Mouse (Mus musculus) neutrophil, adult 5-6 weeks (primary cell): ENCODE data around the gene Slc35b4. TPM values are rescaled to one million over a fixed set of nuclear protein-coding genes. Genes with fewer than 3 reads are reported as not detected.

ENCODE experiments used
- ATAC-seq: fragments of 151-379, 151-347 bp; 2 replicates; pipeline ENCODE4 v1.8.0; 2017; ENCODE audit warnings: mild to moderate bottlenecking, moderate TSS enrichment; ENCODE audit not compliant: insufficient number of reproducible peaks, poor library complexity, low FRiP score, severe bottlenecking; ENCODE audit errors: extremely low read depth
- total RNA-seq: library from RNA; stranded (forward); fragments of 200-1000 nt; gene quantifications from 2 replicates; pipeline ENCODE4 v1.2.3, GENCODE M21; 2017

Slc35b4 gene
- 14.4 and 14.8 TPM in 2 replicates for total RNA-seq

- ATAC-seq, result peak; percentile 96
These were observed at the start of gene Slc35b4 for GRCm38 (mm10) chr6:34176864-34177247. Gene Slc35b4 (minus strand): TSS chr6:34177111.

GRCm38 (mm10) chr6:34225004-34225599, 48.2 kb upstream of the Slc35b4 start:
- ATAC-seq, result no peak

- ATAC-seq, result no peak
These were observed 39.8 kb upstream of the Slc35b4 start for GRCm38 (mm10) chr6:34216450-34217319.

- no peak for ATAC-seq
These were observed 28.8 kb upstream of the Slc35b4 start for GRCm38 (mm10) chr6:34205754-34206153.

GRCm38 (mm10) chr6:34204971-34205572, 28.2 kb upstream of the Slc35b4 start:
- no peak for ATAC-seq

- no peak for ATAC-seq
These were observed 26.6 kb upstream of the Slc35b4 start for GRCm38 (mm10) chr6:34203503-34203902.

GRCm38 (mm10) chr6:34194981-34195380, 18.1 kb upstream of the Slc35b4 start:
- ATAC-seq, result no peak

- 0 out of 2 replicates have a peak, but pooled peaks have one; percentile 39 for ATAC-seq
These were observed 17.0 kb upstream of the Slc35b4 start for GRCm38 (mm10) chr6:34193708-34194475.

GRCm38 (mm10) chr6:34191401-34191800, 14.5 kb upstream of the Slc35b4 start:
- no peak for ATAC-seq

GRCm38 (mm10) chr6:34189494-34189893, 12.6 kb upstream of the Slc35b4 start:
- ATAC-seq, result no peak

- ATAC-seq, result no peak
These were observed 11.2 kb upstream of the Slc35b4 start for GRCm38 (mm10) chr6:34187986-34188599.

- no peak for ATAC-seq
These were observed 10.5 kb upstream of the Slc35b4 start for GRCm38 (mm10) chr6:34187273-34187863.

GRCm38 (mm10) chr6:34183326-34183725, 6.4 kb upstream of the Slc35b4 start:
- no peak for ATAC-seq

GRCm38 (mm10) chr6:34181961-34182360, 5.0 kb upstream of the Slc35b4 start:
- ATAC-seq, result no peak

- no peak for ATAC-seq
These were observed 3.0 kb upstream of the Slc35b4 start for GRCm38 (mm10) chr6:34179911-34180310.

- no peak for ATAC-seq
These were observed 2.1 kb upstream of the Slc35b4 start for GRCm38 (mm10) chr6:34179007-34179406.

- ATAC-seq, result no peak
These were observed 624 bp downstream of the Slc35b4 start for GRCm38 (mm10) chr6:34176111-34176863.

- ATAC-seq, result no peak
These were observed 2.2 kb downstream of the Slc35b4 start for GRCm38 (mm10) chr6:34174715-34175114.
